Mouse (Mus musculus): ENCODE measurements at regions not wholly inside any gene's neighbourhood (a gene's known extent, or its start where the extent isn't known, plus 50 kb on each side); places are given as distances from the start of the nearest gene placed in this dataset.

- DNase-seq (ENCODE audit: low spot score) = peak; percentile 91
These were observed 53.8 kb upstream of the Phc1 start for GRCm38 (mm10) chr6:122394160-122394559.

DNA sequence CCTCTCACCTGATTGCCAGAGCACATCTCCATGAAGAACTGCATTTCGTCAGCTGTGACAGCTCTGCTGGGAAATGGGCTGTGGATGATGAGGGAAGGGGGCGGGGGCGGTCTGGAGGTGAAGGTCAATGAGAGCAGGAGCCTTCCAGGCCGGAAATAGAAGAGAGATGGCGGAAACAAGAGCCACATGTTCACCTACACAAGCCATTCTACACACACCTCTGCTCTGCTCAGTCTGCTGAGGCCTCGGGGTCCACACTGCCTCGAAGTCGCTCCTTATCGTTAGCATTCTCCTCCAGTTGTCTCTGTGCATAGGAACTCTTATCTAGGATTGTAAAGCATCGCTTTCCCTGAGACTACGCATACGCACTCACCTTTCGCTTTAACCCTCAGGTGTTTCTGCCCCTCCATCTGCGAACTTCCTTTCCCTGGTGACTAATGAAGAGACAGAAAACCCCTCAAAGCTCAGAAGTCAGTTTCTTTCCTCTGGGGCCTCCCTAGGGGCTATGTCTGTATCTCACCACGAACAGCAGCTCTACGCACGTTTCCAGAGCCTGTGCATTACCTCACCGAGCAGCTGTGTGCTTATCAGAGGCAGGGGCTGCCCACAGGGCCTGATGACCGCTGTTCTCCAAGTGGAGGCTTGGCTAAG, 53.0 kb upstream of the Phc1 start:
- peak; percentile 77 for DNase-seq (ENCODE audit: low spot score)

DNA sequence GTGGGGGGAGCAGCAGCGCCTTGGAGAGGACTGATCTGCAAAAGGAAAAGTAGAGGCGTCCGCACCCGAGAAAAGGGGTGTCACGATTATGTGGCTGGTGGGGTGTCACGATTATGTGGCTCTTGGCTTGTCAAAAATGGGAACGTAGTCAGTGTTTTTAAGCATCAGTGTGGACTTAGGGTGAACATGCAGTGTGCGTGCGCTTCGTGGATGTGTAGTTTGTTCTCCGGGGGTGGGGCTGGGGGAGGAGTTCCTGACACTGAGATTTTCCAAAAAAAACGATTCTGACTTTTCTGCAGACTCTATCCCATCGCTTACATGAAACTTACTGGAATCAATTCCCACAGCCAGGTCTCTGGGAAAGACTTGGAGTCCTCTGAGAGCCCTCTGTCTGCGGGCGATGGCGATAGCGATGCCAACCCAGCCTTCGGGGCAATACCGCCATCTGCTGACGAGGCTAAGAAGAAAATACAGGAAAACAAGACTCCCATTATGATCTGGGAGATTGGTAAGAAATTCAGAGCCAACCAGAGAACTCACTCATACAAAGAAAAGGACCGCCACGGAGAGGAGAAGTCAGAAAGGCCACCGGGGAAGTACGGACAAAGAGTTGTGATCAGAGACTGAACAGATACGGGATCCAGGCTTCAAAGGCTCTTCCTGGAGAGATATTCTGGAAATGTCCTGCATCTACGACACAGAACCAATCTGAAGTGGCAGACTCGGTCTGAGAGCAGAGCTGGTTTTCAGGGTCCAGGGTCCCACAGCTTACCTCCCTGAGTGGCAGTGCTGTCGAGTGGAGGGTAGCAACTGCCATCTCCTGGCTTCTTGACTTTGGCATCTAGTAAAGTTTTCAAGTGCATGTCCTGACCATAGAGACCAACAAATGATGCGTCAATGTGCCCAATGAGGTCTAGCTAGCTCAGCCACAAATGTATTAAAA, 51.6 kb upstream of the Phc1 start:
- DNase-seq (ENCODE audit: low spot score) = peak; percentile 80

- DNase-seq (ENCODE audit: low spot score) = peak; percentile 40
These were observed 50.8 kb upstream of the Phc1 start for GRCm38 (mm10) chr6:122391126-122391525.

DNA sequence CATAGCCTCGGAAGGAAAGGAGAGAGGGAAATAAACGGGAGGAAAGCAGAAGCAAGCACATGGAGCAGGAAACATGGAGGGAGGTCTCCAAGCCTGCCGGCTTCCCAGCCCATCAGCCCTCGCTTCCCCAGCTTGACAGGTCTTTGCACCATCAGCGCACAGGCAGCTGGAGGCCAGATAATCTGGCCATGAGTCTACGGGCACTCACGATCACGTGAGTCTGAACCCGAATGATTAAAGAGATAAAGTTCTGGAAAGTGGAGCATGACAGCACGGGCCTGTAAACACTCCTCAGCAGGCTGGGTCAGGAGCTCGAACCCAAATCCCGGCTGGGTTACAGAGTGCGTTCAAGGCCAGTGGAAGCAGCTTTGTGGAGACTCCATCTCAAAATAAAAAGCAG, 50.4 kb upstream of the Phc1 start:
- DNase-seq (ENCODE audit: low spot score) = peak; percentile 74
